Mouse (Mus musculus) brain, embryonic 14.5 days (tissue): ENCODE measurements around the gene Cfap77. TPM values are rescaled to one million over a fixed set of nuclear protein-coding genes. Genes with fewer than 3 reads are reported as not detected.

ENCODE experiments used
- DNase-seq: peaks from one replicate; pipeline ENCODE4 v3.0.0-alpha.2; 2011; ENCODE audit warnings: low read depth
- CTCF ChIP-seq: fragments of 200-500 bp; IDR thresholded peaks from 2 replicates; pipeline ENCODE4 v1.5.1; 2012; ENCODE audit warnings: inconsistent platforms, mild to moderate bottlenecking, moderate library complexity, borderline replicate concordance; ENCODE audit not compliant: insufficient read depth, insufficient read length; ENCODE audit errors: extremely low read depth
- POLR2A ChIP-seq: fragments of 200-500 bp; IDR thresholded peaks from 2 replicates; pipeline ENCODE4 v1.6.1; 2012; ENCODE audit warnings: mild to moderate bottlenecking, inconsistent platforms, borderline replicate concordance; ENCODE audit not compliant: poor library complexity, insufficient read depth, insufficient read length, severe bottlenecking; ENCODE audit errors: extremely low read depth
- polyA plus RNA-seq: library from polyadenylated mRNA; depleted of rRNA; stranded (reverse); fragments of >200 nt; gene quantifications from 2 replicates; pipeline ENCODE4 v1.2.3, GENCODE M21; 2012

The Cfap77 gene
- polyA plus RNA-seq, 1 experiment = 1.8 TPM

- peak; percentile 51 for DNase-seq
These were observed 100.3 kb downstream of the Cfap77 start for GRCm38 (mm10) chr2:28954595-28954994.

DNA sequence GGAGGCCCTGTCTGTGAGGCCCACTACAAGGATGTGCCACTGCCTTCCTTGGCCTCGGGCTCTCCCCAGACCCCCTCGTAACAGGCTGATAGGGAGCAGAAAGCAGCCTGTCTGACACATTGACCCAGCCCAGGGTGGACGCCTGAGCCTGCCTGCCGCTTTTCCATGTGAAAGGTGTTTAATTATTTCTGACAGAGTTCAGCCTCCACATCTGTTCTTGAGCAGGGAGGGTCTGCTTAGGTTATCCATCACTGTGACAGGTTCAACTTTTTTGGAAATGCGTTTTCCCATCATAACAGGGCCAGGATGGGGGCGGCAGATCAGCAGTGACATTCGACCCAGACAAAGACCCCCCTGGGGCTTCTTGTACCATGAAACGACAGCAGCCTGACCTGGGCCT, 101.9 kb downstream of the Cfap77 start:
- no peak for DNase-seq

More at GRCm38 (mm10) chr2:28954595-28954994, 100.3 kb downstream of the Cfap77 start:
- TF ChIP-seq POLR2A (no peak), CTCF (no peak)

DNA sequence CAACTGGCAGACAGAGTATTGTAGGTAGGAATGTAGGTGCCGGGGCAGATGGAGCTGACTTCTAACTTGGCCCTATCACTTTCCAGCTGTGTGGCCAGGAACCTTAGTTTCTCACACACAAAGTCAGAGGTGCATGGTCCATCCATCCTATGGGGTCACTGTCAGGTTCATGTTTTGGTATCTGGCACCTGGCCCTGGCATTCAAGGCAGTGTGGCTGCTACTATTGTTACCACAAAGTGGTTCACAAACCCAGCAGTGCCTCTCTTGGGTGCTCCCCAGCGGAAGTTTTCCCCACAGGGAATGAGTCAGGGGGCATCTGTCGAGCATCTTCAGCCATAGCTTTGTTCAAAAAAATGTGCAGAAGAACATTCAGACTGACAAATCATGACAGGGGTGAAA, 108.6 kb downstream of the Cfap77 start:
- DNase-seq = no peak
- no peak for TF ChIP-seq POLR2A
- TF ChIP-seq CTCF = no peak

More for the DNA sequence above, 101.9 kb downstream of the Cfap77 start:
- no peak for TF ChIP-seq CTCF
- TF ChIP-seq POLR2A = no peak

DNA sequence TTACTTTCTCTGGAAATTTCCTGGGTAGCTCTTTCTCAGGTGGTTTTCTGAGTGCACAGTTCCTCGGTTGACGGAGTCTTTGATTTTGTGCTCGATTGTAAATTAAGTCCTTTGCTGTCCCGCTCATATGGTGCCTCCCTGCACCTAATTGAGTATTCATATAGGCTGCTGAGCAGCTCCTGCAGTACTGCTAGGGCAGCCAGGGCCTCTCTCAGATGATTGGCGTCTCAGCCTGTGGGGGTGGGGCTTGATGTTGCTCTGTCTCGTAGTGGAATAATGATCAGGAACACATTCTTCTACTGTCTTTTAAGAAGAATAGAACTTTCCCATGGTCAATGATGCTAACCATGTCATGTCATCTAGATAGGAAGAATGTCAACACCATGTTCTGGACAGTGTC, 109.5 kb downstream of the Cfap77 start:
- peak; percentile 70 for DNase-seq

GRCm38 (mm10) chr2:28943666-28944516, 111.0 kb downstream of the Cfap77 start:
- TF ChIP-seq POLR2A = no peak
- no peak for TF ChIP-seq CTCF
- DNase-seq = peak; percentile 94

More for the DNA sequence above, 109.5 kb downstream of the Cfap77 start:
- TF ChIP-seq CTCF (no peak), POLR2A (no peak)

GRCm38 (mm10) chr2:28938997-28939396, 115.9 kb downstream of the Cfap77 start:
- DNase-seq = no peak

GRCm38 (mm10) chr2:28930571-28930970, 124.3 kb downstream of the Cfap77 start:
- no peak for DNase-seq
- TF ChIP-seq POLR2A (no peak), CTCF (peak; percentile 34; the same call in 1 of the 2 replicates)

More at GRCm38 (mm10) chr2:28938997-28939396, 115.9 kb downstream of the Cfap77 start:
- TF ChIP-seq POLR2A (no peak), CTCF (no peak)

DNA sequence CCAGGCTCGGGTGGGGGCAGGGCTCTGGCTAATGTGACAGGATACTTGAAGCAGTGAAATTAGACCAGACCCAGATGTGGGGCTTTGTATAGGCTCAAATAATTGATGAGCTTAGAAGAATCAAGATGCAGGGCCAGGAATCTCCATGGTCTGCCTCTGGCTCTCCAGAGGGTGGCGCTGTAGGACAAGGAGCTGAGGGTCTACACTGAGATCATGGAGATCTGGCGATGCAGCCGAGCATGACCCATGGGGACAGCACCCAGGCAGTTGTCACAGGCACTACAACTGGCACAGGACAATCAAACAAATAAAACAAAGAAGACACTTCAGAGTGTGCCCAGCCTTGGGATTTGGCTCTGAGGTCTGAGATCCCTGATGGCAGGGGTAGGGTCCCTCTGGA, 131.0 kb downstream of the Cfap77 start:
- TF ChIP-seq CTCF (peak; percentile 96), POLR2A (no peak)
- peak; percentile 79 for DNase-seq

- no peak for DNase-seq
- TF ChIP-seq POLR2A = no peak
- no peak for TF ChIP-seq CTCF
These were observed 135.9 kb downstream of the Cfap77 start for GRCm38 (mm10) chr2:28919001-28919400.

DNA sequence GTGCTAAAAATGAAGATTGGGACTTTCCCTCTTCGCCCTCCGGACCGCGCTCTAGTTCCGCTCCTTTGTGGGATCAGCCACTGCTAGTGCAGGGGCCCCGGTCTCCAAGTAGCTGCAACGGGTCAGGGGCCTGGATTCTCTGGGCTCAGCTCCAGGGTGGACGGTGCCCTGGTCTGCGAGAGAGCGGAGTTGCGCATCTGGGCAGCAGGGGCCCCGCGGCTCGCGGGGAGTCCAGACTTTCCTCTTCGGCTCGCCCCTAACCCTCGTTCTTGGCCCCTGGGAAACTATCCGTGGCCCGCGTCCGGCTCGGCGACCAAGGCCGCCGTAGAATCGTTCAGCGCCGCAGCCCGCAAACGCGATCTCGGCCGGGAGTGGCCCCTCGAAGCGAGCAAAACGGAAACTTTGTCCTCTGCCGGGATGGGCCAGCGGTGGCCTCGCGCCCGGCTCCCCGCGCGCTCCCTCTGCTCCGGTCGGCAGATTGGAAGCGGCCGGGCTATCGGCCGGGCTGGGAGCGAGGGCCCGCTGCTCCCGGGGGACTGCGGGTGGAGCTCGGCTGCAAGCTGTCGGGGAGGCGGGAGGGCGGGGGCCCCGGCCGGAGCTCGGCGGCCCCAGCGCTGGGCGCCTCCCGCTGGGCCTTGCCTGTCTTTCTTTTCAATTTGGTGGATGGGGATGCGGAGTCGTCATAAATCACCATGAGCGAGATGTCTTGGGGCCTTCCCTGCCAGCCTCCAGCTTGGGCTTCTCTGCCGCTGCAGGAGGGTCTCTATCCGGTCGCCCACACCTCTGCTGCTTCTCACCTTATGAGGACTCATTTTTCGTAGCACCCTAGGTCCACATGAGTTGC, 137.1 kb downstream of the Cfap77 start:
- DNase-seq = no peak
- TF ChIP-seq POLR2A = no peak
- TF ChIP-seq CTCF = no peak

GRCm38 (mm10) chr2:28917156-28917517, 137.7 kb downstream of the Cfap77 start:
- TF ChIP-seq CTCF = no peak
- TF ChIP-seq POLR2A = no peak
- DNase-seq = no peak
